Mouse (Mus musculus): ENCODE results near the gene Oxa1l.
A peak's percentile ranks its signal among the peaks of the same experiment; 100 is the strongest.

Oxa1l gene

DNA sequence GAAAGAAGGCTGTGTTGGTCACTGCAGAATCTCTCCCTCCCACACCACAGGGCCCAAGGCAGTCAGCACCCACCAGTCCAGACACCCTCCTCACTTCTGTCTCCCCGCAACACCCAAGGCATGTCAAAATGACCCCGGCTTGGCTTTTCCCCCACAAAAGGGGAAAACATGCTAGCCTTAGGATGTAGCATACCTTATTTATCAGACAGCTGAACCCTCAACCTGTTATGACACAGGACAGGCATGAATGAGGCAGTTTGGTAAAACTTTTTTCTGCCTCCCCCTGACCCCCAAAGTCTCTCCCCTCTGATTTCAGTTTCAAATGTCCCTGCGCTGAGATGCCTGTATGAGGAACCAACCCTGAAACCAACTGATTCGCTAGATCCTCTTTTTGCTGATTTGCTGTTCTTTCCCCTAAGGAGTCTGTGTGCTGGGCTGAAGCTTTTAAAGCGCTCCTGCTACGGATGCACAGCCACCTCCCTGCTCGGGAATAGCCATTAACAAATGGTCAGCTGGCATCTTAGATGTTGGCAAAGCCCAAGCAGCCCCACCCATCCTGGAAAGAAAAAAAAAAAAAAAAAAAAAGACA, 48.5 kb downstream of the Oxa1l start:
- DNase-seq (ENCODE audit: low spot score in 2 of 2), result no peak

DNA sequence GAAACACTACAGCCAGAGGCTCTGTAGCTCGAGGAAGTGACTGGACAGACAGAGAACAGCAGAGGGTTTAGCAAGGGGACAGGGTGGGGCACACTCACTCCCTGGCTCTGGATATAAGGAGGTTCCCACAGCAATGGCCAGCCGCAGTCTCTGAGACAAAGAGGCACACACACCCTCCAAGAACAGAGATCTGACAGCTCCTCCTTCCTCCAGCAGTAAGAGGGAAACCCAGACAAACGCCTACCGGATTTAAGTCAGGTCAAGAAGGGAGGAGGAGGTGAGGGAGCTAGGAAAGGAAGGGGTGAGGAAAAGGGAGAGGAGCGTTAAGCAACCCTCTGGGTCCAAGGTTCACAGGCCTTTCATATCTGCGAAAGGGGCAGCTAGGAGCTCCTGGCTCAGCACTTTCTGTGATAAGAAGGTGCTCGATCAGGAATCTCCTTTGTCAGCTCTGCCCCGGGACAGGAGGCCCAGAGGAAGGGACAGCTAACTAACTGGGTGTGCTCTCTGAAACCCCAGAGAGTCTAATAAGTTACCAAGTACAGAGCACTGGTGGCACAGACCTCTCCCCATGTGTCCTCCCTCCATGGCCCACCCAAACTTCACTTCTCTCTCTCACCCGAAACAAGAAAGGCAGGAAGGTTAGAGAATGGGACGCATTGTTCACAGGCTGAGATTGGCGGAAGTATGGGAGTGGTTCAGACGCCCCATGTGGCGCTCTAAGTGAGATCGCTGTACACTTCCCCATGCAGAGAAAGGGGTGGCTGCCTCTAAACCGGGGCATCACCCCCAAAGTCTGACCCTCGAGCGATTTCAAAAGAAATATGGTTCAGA, 49.6 kb downstream of the Oxa1l start:
- no peak for DNase-seq (ENCODE audit: low spot score in 2 of 2)

DNA sequence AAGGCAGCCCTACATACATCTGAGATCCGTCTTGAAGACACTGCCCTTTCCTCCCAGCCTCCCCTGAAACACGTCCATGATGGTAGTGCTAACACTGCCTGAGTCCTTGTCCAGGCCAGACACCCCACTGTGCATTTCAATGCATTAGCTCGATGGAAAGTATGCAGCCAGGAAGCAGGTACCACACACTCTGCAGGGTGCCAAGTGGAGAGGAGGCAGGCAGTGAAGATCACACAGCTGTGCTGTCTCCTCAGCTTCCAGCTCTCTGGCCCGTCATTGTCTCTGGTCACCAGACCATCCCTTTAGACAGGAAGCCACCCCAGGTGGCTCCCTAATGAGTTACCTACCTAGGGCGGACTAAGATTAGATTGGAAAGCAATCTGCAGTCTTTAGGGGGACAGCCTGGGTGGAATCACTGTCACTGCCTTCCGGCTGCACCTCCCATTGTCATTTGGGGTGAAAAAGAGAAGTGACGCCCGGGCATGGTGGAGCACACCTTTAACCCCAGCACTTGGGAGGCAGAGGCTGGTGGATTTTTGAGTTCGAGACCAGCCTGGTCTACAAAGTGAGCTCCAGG, 51.5 kb downstream of the Oxa1l start:
- DNase-seq (ENCODE audit: low spot score in 2 of 2), result no peak

DNA sequence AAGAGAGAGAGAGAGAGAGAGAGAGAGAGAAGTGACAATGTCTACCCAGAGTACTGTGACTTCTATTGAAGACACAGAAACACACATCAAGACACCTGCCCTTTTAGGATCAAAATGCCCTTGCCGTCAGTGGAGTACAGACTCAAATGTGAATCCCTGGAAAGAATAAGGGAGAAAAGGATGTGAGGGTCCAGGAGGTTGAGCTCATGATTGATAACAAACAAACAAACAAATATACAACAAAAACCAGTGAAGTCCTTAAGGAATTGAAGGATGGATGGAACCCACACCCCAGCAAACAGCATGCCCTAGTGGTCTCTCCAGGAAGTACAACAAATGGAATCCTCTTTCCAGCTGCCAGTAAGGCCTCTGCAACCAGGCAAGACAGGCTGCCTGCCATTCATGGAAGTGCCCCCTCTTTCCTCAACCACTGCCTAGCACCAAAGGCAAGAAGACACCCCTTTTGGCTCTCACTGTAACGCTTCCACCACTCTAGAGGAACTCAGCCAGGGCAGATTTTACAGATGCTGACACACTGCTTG, 52.1 kb downstream of the Oxa1l start:
- DNase-seq (ENCODE audit: low spot score in 2 of 2), result peak; percentile 42 to 70

DNA sequence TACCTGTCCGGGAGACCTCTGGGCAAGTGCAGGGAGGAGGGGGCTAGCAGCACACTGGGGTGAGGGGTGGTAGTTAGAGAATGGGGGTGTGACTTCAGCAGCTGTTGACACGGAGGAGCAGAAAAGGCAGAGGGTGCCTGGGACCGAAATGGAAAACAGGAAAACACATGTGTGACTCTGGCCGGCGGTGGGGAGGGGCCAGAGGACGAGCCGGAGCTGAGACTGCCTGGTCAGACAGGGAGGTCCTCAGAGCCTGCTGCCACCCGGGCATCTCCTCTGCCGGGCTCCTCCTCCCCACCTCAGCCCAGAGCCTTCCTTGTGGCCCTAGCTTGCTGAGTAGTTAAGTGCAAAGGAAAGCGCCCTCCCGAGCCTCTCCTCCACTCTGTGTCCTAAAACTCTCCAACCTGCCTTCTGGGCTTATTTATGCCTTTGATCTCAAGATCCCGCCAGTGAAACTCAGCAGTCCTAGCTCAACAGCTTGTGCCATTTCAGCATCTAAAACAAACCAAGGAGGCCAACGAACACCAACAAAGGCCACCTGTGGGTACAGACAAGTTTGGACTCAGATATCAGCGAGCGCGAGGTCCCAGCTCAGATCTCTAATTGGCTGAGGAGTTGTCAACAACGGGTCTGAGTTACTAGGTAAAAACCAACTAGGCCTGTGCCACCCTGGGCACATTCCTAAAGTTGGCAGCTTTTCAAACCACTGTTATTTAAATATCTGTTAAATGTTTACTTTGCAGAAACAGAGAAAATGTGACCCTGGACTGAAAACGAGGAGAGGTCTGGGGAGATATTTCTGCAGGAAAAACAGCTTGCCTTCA, 53.5 kb downstream of the Oxa1l start:
- DNase-seq (ENCODE audit: low spot score in 2 of 2), result no peak

DNA sequence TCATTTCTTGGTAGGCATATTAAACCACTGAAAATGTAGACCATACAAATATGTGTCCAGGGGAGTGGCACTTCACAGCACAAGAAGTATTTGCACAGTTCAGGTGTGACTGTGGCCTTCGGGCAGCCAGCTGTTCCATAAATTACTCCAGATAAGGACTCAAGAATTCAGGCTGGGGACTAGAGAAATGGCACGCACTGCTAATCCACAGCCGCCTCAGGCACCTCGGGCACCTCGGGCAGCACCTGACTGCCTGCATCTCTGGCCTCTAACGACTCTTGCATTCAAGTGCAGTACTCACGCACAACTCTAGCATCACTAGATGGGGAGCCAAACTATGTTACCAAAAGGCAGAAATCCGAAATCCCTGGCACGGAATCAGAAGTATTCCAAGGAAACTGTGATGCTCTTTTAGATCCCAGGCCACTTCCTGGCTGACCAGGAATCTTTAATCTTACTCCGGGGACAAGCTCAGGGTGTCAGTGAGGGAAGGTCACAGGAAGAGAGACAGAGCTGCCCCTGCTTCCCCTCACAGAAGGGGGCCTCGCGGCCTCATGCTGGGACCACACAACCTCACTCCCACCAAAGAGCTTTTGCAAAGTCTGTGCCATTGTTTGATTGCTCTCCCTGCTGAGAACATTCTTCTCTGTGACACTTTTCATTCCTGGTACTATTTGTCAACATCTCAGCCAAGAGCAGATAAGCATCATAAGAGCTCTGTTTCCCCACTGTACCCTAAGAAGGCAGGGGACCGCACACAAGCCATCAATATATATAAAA, 54.8 kb downstream of the Oxa1l start:
- no peak for DNase-seq (ENCODE audit: low spot score in 2 of 2)

DNA sequence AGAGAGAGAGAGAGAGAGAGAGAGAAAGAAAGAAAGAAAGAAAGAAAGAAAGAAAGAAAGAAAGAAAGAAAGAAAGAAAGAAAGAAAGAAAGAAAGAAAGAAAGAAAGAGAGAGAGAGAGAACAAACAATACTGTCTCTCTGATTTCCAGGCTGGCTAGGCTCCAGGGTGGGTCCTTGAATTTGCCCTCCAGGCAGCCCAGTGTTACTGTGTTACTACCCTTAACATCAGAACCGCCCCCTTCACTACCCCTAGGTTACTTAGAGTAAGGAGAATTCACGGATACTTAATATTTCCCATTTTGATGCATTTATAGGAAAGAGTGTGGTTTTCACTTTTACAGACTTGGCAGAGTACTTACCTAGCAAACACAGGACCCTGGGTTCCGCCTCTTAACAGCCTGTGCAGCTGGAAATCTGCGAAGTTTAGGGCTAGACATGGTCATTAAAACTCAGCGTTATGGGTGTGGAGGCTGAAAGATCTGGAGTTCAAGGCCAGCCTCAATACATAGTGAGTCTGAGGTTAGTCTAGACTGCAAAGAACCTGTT, 55.7 kb downstream of the Oxa1l start:
- no peak for DNase-seq (ENCODE audit: low spot score in 2 of 2)

DNA sequence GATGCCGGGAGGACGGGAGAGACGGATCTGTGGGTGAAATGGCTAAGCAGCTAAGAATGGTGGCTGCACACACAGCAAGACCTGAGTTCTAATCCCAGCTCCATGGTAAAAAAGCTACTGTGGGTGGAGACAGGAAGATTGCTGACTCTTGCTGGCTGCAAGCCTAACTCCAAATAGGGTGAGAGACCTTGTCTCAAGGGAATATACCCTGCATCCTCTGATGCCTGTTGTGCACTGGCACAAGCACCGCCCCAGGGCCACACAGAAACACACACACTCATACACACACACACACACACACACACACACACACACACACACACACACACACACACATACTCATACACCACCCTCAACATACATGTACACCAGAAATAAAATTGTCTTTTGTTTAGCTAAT, 56.2 kb downstream of the Oxa1l start:
- DNase-seq (ENCODE audit: low spot score in 2 of 2), result no peak

DNA sequence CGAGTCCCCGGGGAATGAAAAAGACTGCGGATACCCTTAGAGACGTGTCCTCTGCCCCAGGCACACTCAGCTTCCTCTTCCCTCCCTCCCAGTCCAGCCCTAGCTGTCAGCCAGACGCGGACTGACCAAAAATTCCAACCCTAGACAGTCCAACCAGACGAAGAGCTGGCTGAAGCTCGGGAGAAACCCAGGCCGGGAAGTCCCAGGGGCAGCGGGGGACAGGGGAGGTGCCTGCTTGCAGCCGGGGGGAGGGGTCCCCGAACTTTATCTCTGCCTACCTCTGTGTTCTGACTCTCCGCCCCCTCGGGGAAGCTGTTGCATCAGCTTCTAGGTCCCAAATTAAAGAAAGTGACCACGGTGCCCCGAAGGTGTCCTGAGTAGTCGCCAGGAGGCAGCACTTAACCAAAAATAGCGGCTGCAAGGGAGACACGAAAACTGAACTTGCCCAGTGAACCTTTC, 57.0 kb downstream of the Oxa1l start, which contains the start of gene Slc7a7:
TSS of gene Slc7a7 (minus strand) at position 158 of the 459 bp plus-strand sequence.
- no peak for DNase-seq (ENCODE audit: low spot score in 2 of 2)
